Mouse (Mus musculus) cerebellum, adult 2 months (tissue): ENCODE measurements at regions not wholly inside any gene's neighbourhood (a gene's known extent, or its start where the extent isn't known, plus 50 kb on each side); places are given as distances from the start of the nearest gene placed in this dataset.

Source experiments
- CTCF ChIP-seq: fragments of 200-500 bp; IDR thresholded peaks from 2 replicates; pipeline ENCODE4 v1.5.1; 2011; ENCODE audit warnings: low read depth, mild to moderate bottlenecking, control low read depth, low read length, moderate library complexity, borderline replicate concordance; ENCODE audit not compliant: insufficient read depth
- POLR2A ChIP-seq: fragments of 200-500 bp; IDR thresholded peaks from 2 replicates; pipeline ENCODE4 v1.6.1; 2011; ENCODE audit warnings: low read length, control low read depth, borderline replicate concordance; ENCODE audit not compliant: insufficient read depth

DNA sequence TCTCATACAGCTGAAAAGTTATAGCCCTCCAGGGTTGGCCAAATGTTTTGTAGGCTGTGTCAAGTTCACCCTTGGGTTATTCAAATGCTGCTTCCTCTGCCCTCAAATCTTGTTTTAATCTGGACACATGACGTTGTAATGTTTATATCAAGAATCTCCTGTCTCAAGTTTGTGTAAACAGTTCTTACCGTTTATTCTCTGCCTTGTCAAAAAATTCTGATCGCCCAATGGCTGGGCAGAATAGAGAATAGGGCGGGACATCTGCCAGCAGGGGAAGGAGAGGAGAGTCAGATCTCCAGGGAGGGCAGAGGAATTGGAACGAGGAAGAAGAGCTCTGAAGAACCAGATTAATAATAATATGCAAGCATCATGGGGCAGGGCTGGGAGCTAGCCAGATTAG lies 97.4 kb downstream of the Utp6 start:
- TF ChIP-seq CTCF, result no peak
- no peak for TF ChIP-seq POLR2A
